Mouse (Mus musculus) cerebellum, adult 2 months (tissue): ENCODE data around the gene Arhgef3.

Source experiments
- CTCF ChIP-seq: fragments of 200-500 bp; IDR thresholded peaks from 2 replicates; pipeline ENCODE4 v1.5.1; 2011; ENCODE audit warnings: low read depth, mild to moderate bottlenecking, control low read depth, low read length, moderate library complexity, borderline replicate concordance; ENCODE audit not compliant: insufficient read depth
- POLR2A ChIP-seq: fragments of 200-500 bp; IDR thresholded peaks from 2 replicates; pipeline ENCODE4 v1.6.1; 2011; ENCODE audit warnings: low read length, control low read depth, borderline replicate concordance; ENCODE audit not compliant: insufficient read depth

DNA sequence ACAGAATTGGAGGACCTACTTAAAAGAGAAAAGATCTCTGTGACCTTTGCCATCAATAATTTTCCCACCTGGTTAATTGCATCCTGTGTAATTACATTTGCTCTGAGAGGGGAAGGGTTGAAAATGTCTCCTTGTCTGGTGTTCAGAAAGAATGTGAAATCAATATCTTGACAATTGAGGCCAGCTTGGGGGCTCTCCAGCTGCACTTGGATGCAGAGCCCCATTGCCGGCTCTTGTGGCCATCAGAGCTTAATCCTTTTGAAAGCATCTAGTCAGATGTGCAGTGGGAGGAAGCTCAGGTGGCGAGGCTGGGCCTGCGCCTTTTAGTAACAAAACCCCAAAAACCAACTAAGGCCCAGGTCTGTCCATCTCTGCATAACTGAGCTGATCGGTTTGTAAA, 28.7 kb upstream of the Arhgef3 start:
- no peak for TF ChIP-seq CTCF
- TF ChIP-seq POLR2A, result no peak
